21 mouse cellular contexts compared by ENCODE assay signal in genomic region chr2:72644151-72644843, GRCm38 (mm10).
DNase-seq lines count a peak whose midpoint lies in the region; ATAC-seq and TF ChIP-seq lines count a peak whose summit lies in the region.
"Had no signal": no experiment of that assay in that cellular context is flagged by ENCODE, and none has a peak within 500 bp of the region (broad histone marks: within the 10 kb centered on the region; RNA-seq: fewer than 3 reads in every experiment).

No protein-coding gene starts in this region.

- TF ChIP-seq EP300 in heart, postnatal 0 days (IDR thresholded peaks at IDR 0.05; ENCODE audit: low read depth): no peak

- ATAC-seq in heart, postnatal 0 days (ENCODE audit: insufficient read depth, low read depth): no peak

- no peaks in the 10 kb centered on the region for H3K27me3 ChIP-seq in heart, postnatal 0 days (ENCODE audit: control insufficient read depth, insufficient read depth, low read length)
- H3K27me3 ChIP-seq: embryonic facial prominence, embryonic 15.5 days; hindbrain, embryonic 15.5 days had no signal

- intact Hi-C loops in heart, postnatal 14 days (cut with DNase I): loop anchor here (5.0 kb wide), 1 partner anchor 633 kb away; no protein-coding TSS in a partner anchor

- peak; percentile 20; the same call in 1 of the 2 replicates for TF ChIP-seq CTCF in heart, postnatal 0 days (IDR thresholded peaks at IDR 0.05; ENCODE audit: low read depth)

- no peak overlapping the region for H3K4me2 ChIP-seq in heart, postnatal 0 days (ENCODE audit: low read depth, low read length)
- H3K4me2 ChIP-seq: embryonic facial prominence, embryonic 15.5 days; hindbrain, embryonic 15.5 days; liver, embryonic 11.5 days had no signal

- 0 out of 2 replicates have a peak, but pooled peaks cover 2% of the 10 kb centered on the region for H3K4me1 ChIP-seq in heart, postnatal 0 days (ENCODE audit: control insufficient read depth, insufficient read depth)
- H3K4me1 ChIP-seq: hindbrain, embryonic 15.5 days had no signal

- H3K4me3 ChIP-seq in heart, postnatal 0 days (ENCODE audit: low read depth, low read length): no peak overlapping the region
- H3K4me3 ChIP-seq: embryonic facial prominence, embryonic 15.5 days; forebrain, embryonic 10.5 days; hindbrain, embryonic 15.5 days; limb, embryonic 10.5 days had no signal

- H3K9ac ChIP-seq in heart, postnatal 0 days (replicated peaks; ENCODE audit: low read depth, low read length): no peak overlapping the region
- H3K9ac ChIP-seq: embryonic facial prominence, embryonic 15.5 days; hindbrain, embryonic 15.5 days had no signal

- no peaks in the 10 kb centered on the region for H3K9me3 ChIP-seq in heart, postnatal 0 days (replicated peaks; ENCODE audit: control insufficient read depth, low read length)
- H3K9me3 ChIP-seq: embryonic facial prominence, embryonic 15.5 days; forebrain, embryonic 10.5 days; hindbrain, embryonic 15.5 days; limb, embryonic 10.5 days had no signal

- DNase-seq in heart, postnatal 0 days (ENCODE audit: low spot score): no peak
- no peak for DNase-seq in heart, postnatal 14 days
- peak; percentile 9 for DNase-seq in left cerebral cortex, adult 11 months (ENCODE audit: low spot score)
- DNase-seq in left cerebral cortex, adult 8-10 months (ENCODE audit: low spot score in 2 of 2): no peak
- peak; percentile 28 for DNase-seq in right cerebral cortex, adult 18-20 months
- no peak for DNase-seq in right cerebral cortex, postnatal 4 days
- DNase-seq in thymus, postnatal 36 days: no peak
- DNase-seq: adrenal gland, postnatal 36 days; cerebellum, adult 9-11 months; gastrocnemius, postnatal 10 days; kidney, adult 2 months; kidney, postnatal 36 days; lung, adult 2 months; midbrain, embryonic 14.5 days; thymus, postnatal 4 days had no signal

- 72% methylated on average over 10 of the region's 10 CpGs for WGBS in heart, postnatal 0 days

- H3K36me3 ChIP-seq in heart, postnatal 0 days (replicated peaks; ENCODE audit: control insufficient read depth, insufficient read depth, low read length): no peaks in the 10 kb centered on the region
- H3K36me3 ChIP-seq: embryonic facial prominence, embryonic 15.5 days; forebrain, embryonic 10.5 days; hindbrain, embryonic 15.5 days; limb, embryonic 10.5 days had no signal

- H3K27ac ChIP-seq in heart, postnatal 0 days (ENCODE audit: low read depth): no peak overlapping the region
- H3K27ac ChIP-seq: embryonic facial prominence, embryonic 15.5 days; forebrain, embryonic 10.5 days; hindbrain, embryonic 15.5 days; limb, embryonic 10.5 days; macrophage had no signal

Comparison
In these comparisons a context has a peak if more than half of its experiments do, and no peak if none do; other contexts are left out.
1. DNase-seq: peak in left cerebral cortex, adult 11 months (single experiment) and right cerebral cortex, adult 18-20 months (single experiment); none in heart, postnatal 0 days (single experiment), heart, postnatal 14 days (0 of 2), left cerebral cortex, adult 8-10 months (0 of 2), right cerebral cortex, postnatal 4 days (single experiment) and thymus, postnatal 36 days (0 of 2).